ENCODE assay signal across 8 mouse cellular contexts in genomic region chr7:44443268-44444173, GRCm38 (mm10). TPM values are rescaled to one million over a fixed set of nuclear protein-coding genes. Genes with fewer than 3 reads are reported as not detected.
DNase-seq lines count a peak whose midpoint lies in the region; ATAC-seq lines count a peak whose summit lies in the region.

No protein-coding gene starts in this region.

- ATAC-seq in heart, embryonic 15.5 days (replicated peaks; ENCODE audit: insufficient number of reproducible peaks, insufficient read depth, low FRiP score, low read depth) = peak; percentile 41
- ATAC-seq in forebrain, embryonic 13.5 days = peak; percentile 48
- peak; percentile 56 for ATAC-seq in midbrain, embryonic 11.5 days (ENCODE audit: low FRiP score)

- H3K4me3 ChIP-seq in heart, embryonic 15.5 days = peak overlapping the region; percentile 59
- peak overlapping the region; percentile 83 for H3K4me3 ChIP-seq in forebrain, embryonic 13.5 days
- H3K4me3 ChIP-seq in midbrain, embryonic 11.5 days (ENCODE audit: low read depth, low read length) = peak overlapping the region; percentile 53

- H3K36me3 ChIP-seq in heart, embryonic 15.5 days = 0 out of 2 replicates have a peak, but pooled peaks cover 3% of the 10 kb centered on the region
- peaks cover 41% of the 10 kb centered on the region for H3K36me3 ChIP-seq in forebrain, embryonic 13.5 days (ENCODE audit: poor library complexity, severe bottlenecking)
- peaks cover 3% of the 10 kb centered on the region for H3K36me3 ChIP-seq in midbrain, embryonic 11.5 days (ENCODE audit: control insufficient read depth, insufficient read depth, low read length)

- 13% methylated on average over 20 of the region's 20 CpGs for WGBS in heart, embryonic 15.5 days
- WGBS in forebrain, embryonic 13.5 days = 5% methylated on average over 20 of the region's 20 CpGs
- WGBS in midbrain, embryonic 11.5 days = 8% methylated on average over 20 of the region's 20 CpGs

- peaks cover 70% of the 10 kb centered on the region for H3K27me3 ChIP-seq in heart, embryonic 15.5 days
- H3K27me3 ChIP-seq in forebrain, embryonic 13.5 days = no peaks in the 10 kb centered on the region
- H3K27me3 ChIP-seq in midbrain, embryonic 11.5 days (ENCODE audit: control insufficient read depth, insufficient read depth, low read length) = peaks cover 5% of the 10 kb centered on the region

- H3K4me1 ChIP-seq in heart, embryonic 15.5 days (replicated peaks) = peaks cover 49% of the 10 kb centered on the region
- H3K4me1 ChIP-seq in forebrain, embryonic 13.5 days = peaks cover 64% of the 10 kb centered on the region
- H3K4me1 ChIP-seq in midbrain, embryonic 11.5 days (ENCODE audit: control insufficient read depth, insufficient read depth, low read length) = peaks cover 23% of the 10 kb centered on the region

- no peaks in the 10 kb centered on the region for H3K9me3 ChIP-seq in heart, embryonic 15.5 days (replicated peaks)
- H3K9me3 ChIP-seq in forebrain, embryonic 13.5 days (replicated peaks) = no peaks in the 10 kb centered on the region
- no peaks in the 10 kb centered on the region for H3K9me3 ChIP-seq in midbrain, embryonic 11.5 days (ENCODE audit: control insufficient read depth, low read length)

- intact Hi-C loops in heart, postnatal 36 days (cut with DNase I) = no loop called here

- peak overlapping the region; percentile 80 for H3K27ac ChIP-seq in heart, embryonic 15.5 days
- peak overlapping the region; percentile 99 for H3K27ac ChIP-seq in forebrain, embryonic 13.5 days
- H3K27ac ChIP-seq in midbrain, embryonic 11.5 days (ENCODE audit: low read depth, low read length) = peak overlapping the region; percentile 88

- peak overlapping the region; percentile 70 for H3K9ac ChIP-seq in heart, embryonic 15.5 days
- peak overlapping the region; percentile 100 for H3K9ac ChIP-seq in forebrain, embryonic 13.5 days
- H3K9ac ChIP-seq in midbrain, embryonic 11.5 days (ENCODE audit: low read length) = peak overlapping the region; percentile 95

- no peak for DNase-seq in heart, postnatal 36 days
- peak; percentile 74 for DNase-seq in cerebellum, adult 11 months
- peak; percentile 95 for DNase-seq in midbrain, embryonic 11.5 days (ENCODE audit: low spot score, missing footprints)
- no peak for DNase-seq in layer of hippocampus, adult 8-10 months (ENCODE audit: low spot score in 2 of 2)
- DNase-seq in adrenal gland, adult 8-10 months = no peak
- DNase-seq in left cerebral cortex, adult 11 months (ENCODE audit: low spot score) = no peak

- H3K4me2 ChIP-seq in heart, embryonic 15.5 days = peak overlapping the region; percentile 76
- peak overlapping the region; percentile 92 for H3K4me2 ChIP-seq in forebrain, embryonic 13.5 days
- H3K4me2 ChIP-seq in midbrain, embryonic 11.5 days = peak overlapping the region; percentile 92

RNA-seq across cellular contexts. Expression of gene Lrrc4b, which starts 14.7 kb away (rescaled TPM):
- polyA plus RNA-seq in heart, embryonic 15.5 days (2015; fragmentation: Nextera tagmentation; extraction: Ambion mirVana) = 1.8 TPM in 2 replicates
- 10 to 100 TPM; 20.5 to 21.6 TPM for total RNA-seq in heart, postnatal 36 days (2021)
- 11.6 and 12.6 TPM in 2 replicates for polyA plus RNA-seq in forebrain, embryonic 13.5 days (2015; fragmentation: Nextera tagmentation; extraction: Ambion mirVana)
- 9.2 and 10.3 TPM in 2 replicates for polyA plus RNA-seq in midbrain, embryonic 11.5 days (2014; fragmentation: Nextera tagmentation; extraction: Ambion mirVana)
- 100 to 1,000 TPM; 278 to 302 (median 291) TPM for total RNA-seq in layer of hippocampus, adult 8-10 months (2022)
- 10 to 100 TPM in 2 of 4 experiments, 1 to 10 TPM in 2; 6.4 to 15.4 (median 9.8) TPM for total RNA-seq in adrenal gland, adult 8-10 months (2022)

RNA-seq across cellular contexts. Expression of gene Aspdh, which starts 21.7 kb away (rescaled TPM):
- polyA plus RNA-seq in heart, embryonic 15.5 days (2015; fragmentation: Nextera tagmentation; extraction: Ambion mirVana) = 0.43 and 0.74 TPM in 2 replicates
- under 1 TPM; 0.65 to 0.75 TPM for total RNA-seq in heart, postnatal 36 days (2021)
- 3.8 and 4.0 TPM in 2 replicates for polyA plus RNA-seq in forebrain, embryonic 13.5 days (2015; fragmentation: Nextera tagmentation; extraction: Ambion mirVana)
- polyA plus RNA-seq in midbrain, embryonic 11.5 days (2014; fragmentation: Nextera tagmentation; extraction: Ambion mirVana) = 1.8 and 2.9 TPM in 2 replicates
- 10 to 100 TPM; 11.1 to 13.6 (median 12.4) TPM for total RNA-seq in layer of hippocampus, adult 8-10 months (2022)
- 1 to 10 TPM in 3 of 4 experiments, under 1 TPM in 1; 0.73 to 2.0 (median 1.4) TPM for total RNA-seq in adrenal gland, adult 8-10 months (2022)

RNA-seq across cellular contexts. Expression of gene Josd2, which starts 24.3 kb away (rescaled TPM):
- polyA plus RNA-seq in heart, embryonic 15.5 days (2015; fragmentation: Nextera tagmentation; extraction: Ambion mirVana) = 134 and 146 TPM in 2 replicates
- total RNA-seq in heart, postnatal 36 days (2021) = 100 to 1,000 TPM; 127 to 143 TPM
- 49.0 and 56.1 TPM in 2 replicates for polyA plus RNA-seq in forebrain, embryonic 13.5 days (2015; fragmentation: Nextera tagmentation; extraction: Ambion mirVana)
- 49.4 and 55.8 TPM in 2 replicates for polyA plus RNA-seq in midbrain, embryonic 11.5 days (2014; fragmentation: Nextera tagmentation; extraction: Ambion mirVana)
- total RNA-seq in layer of hippocampus, adult 8-10 months (2022) = 100 to 1,000 TPM in 2 of 4 experiments, 10 to 100 TPM in 2; 97.1 to 114 (median 103) TPM
- total RNA-seq in adrenal gland, adult 8-10 months (2022) = 10 to 100 TPM; 43.7 to 56.5 (median 46.9) TPM

RNA-seq across cellular contexts. Expression of gene Emc10, which starts 52.8 kb away (rescaled TPM):
- polyA plus RNA-seq in heart, embryonic 15.5 days (2015; fragmentation: Nextera tagmentation; extraction: Ambion mirVana) = 81.6 and 109 TPM in 2 replicates
- 10 to 100 TPM; 87.6 to 87.9 TPM for total RNA-seq in heart, postnatal 36 days (2021)
- 101 and 106 TPM in 2 replicates for polyA plus RNA-seq in forebrain, embryonic 13.5 days (2015; fragmentation: Nextera tagmentation; extraction: Ambion mirVana)
- 91.8 and 99.3 TPM in 2 replicates for polyA plus RNA-seq in midbrain, embryonic 11.5 days (2014; fragmentation: Nextera tagmentation; extraction: Ambion mirVana)
- total RNA-seq in layer of hippocampus, adult 8-10 months (2022) = 100 to 1,000 TPM; 201 to 225 (median 215) TPM
- total RNA-seq in adrenal gland, adult 8-10 months (2022) = 100 to 1,000 TPM in 3 of 4 experiments, 10 to 100 TPM in 1; 99.0 to 119 (median 110) TPM

RNA-seq across cellular contexts. Expression of gene Fam71e1, which starts 52.9 kb away (rescaled TPM):
- polyA plus RNA-seq in heart, embryonic 15.5 days (2015; fragmentation: Nextera tagmentation; extraction: Ambion mirVana) = 8.7 and 11.5 TPM in 2 replicates
- total RNA-seq in heart, postnatal 36 days (2021) = 1 to 10 TPM; 3.1 to 3.2 TPM
- polyA plus RNA-seq in forebrain, embryonic 13.5 days (2015; fragmentation: Nextera tagmentation; extraction: Ambion mirVana) = 30.1 and 35.0 TPM in 2 replicates
- 14.7 and 17.1 TPM in 2 replicates for polyA plus RNA-seq in midbrain, embryonic 11.5 days (2014; fragmentation: Nextera tagmentation; extraction: Ambion mirVana)
- 10 to 100 TPM; 15.5 to 21.6 (median 19.0) TPM for total RNA-seq in layer of hippocampus, adult 8-10 months (2022)
- total RNA-seq in adrenal gland, adult 8-10 months (2022) = 10 to 100 TPM in 3 of 4 experiments, 1 to 10 TPM in 1; 10.0 to 15.5 (median 13.0) TPM

Comparison
In these comparisons a context has a peak if more than half of its experiments do, and no peak if none do; other contexts are left out.
1. DNase-seq: peak in cerebellum, adult 11 months (single experiment) and midbrain, embryonic 11.5 days (single experiment); none in heart, postnatal 36 days (0 of 2), layer of hippocampus, adult 8-10 months (0 of 2), adrenal gland, adult 8-10 months (single experiment) and left cerebral cortex, adult 11 months (single experiment).
2. RNA of gene Lrrc4b, which starts 14.7 kb away (total RNA-seq): 278 to 302 TPM in layer of hippocampus, adult 8-10 months; 20.5 to 21.6 TPM in heart, postnatal 36 days and 6.4 to 15.4 TPM in adrenal gland, adult 8-10 months; every median in the first group is over 10 times any median in the second.
3. RNA of gene Aspdh, which starts 21.7 kb away (total RNA-seq): 11.1 to 13.6 TPM in layer of hippocampus, adult 8-10 months; 0.73 to 2.0 TPM in adrenal gland, adult 8-10 months and 0.65 to 0.75 TPM in heart, postnatal 36 days; every median in the first group is over 4 times any median in the second.
4. Peak in every context shown above with its lines, with median percentiles within 50 percentile points of each other: ATAC-seq, H3K27ac ChIP-seq, H3K4me2 ChIP-seq, H3K4me3 ChIP-seq and H3K9ac ChIP-seq.